Mouse (Mus musculus) bone marrow, adult 2 months (tissue): Measurements from ENCODE around the gene Gm14226.

ENCODE experiments used
- CTCF ChIP-seq: fragments of 200-500 bp; IDR thresholded peaks from 2 replicates; pipeline ENCODE4 v1.5.1; 2011; ENCODE audit warnings: low read length, control low read depth; ENCODE audit not compliant: control insufficient read depth, insufficient read depth
- POLR2A ChIP-seq: fragments of 200-500 bp; IDR thresholded peaks from 2 replicates; pipeline ENCODE4 v1.6.1; 2011; ENCODE audit warnings: low read depth, mild to moderate bottlenecking, control low read depth, low read length, borderline replicate concordance; ENCODE audit not compliant: control insufficient read depth

- TF ChIP-seq POLR2A (no peak), CTCF (no peak)
Observed at GRCm38 (mm10) chr2:155044542-155044941, 26.5 kb downstream of the Gm14226 start.
